Mouse (Mus musculus) kidney, embryonic 16.5 days (tissue): Measurements from ENCODE around the gene Ptprm. TPM values are rescaled to one million over a fixed set of nuclear protein-coding genes. Genes with fewer than 3 reads are reported as not detected.

Experiments used
- ATAC-seq: fragments of 200-750 bp; cut with Nextera tagmentation; 2 replicates; pipeline ENCODE4 v1.8.0; 2017; ENCODE audit warnings: moderate TSS enrichment; ENCODE audit not compliant: low FRiP score, low TSS enrichment
- H3K27ac ChIP-seq: fragments of 300-500 bp; sonication (generic); 2 replicates; pipeline ENCODE4 v1.5.1; 2014; ENCODE audit warnings: low read length
- H3K27me3 ChIP-seq: fragments of 300-500 bp; sonication (generic); 2 replicates; pipeline ENCODE4 v1.6.1; 2014; ENCODE audit warnings: low read length, control low read depth, mixed read lengths; ENCODE audit not compliant: insufficient read depth
- H3K36me3 ChIP-seq: fragments of 300-500 bp; sonication (generic); 2 replicates; pipeline ENCODE4 v1.6.1; 2014; ENCODE audit warnings: low read length, control low read depth, mixed read lengths; ENCODE audit not compliant: insufficient read depth
- H3K4me1 ChIP-seq: fragments of 300-500 bp; sonication (generic); 2 replicates; pipeline ENCODE4 v1.6.1; 2014; ENCODE audit warnings: low read length, control low read depth, mixed read lengths; ENCODE audit not compliant: insufficient read depth
- H3K4me2 ChIP-seq: fragments of 300-500 bp; sonication (generic); replicated peaks from 2 replicates; pipeline ENCODE4 v1.6.1; 2014; ENCODE audit warnings: low read depth, low read length
- H3K4me3 ChIP-seq: fragments of 300-500 bp; sonication (generic); 2 replicates; pipeline ENCODE4 v1.5.1; 2014; ENCODE audit warnings: mild to moderate bottlenecking, low read length
- H3K9ac ChIP-seq: fragments of 300-500 bp; sonication (generic); replicated peaks from 2 replicates; pipeline ENCODE4 v1.6.1; 2014; ENCODE audit warnings: low read length
- H3K9me3 ChIP-seq: fragments of 300-500 bp; sonication (generic); 2 replicates; pipeline ENCODE4 v1.6.1; 2016; ENCODE audit warnings: low read length, control low read depth
- WGBS: fragments of 180-500 bp; shearing (Covaris S2); extraction: QIAGEN DNeasy Blood & Tissue Kit; methylation state at CpG from one replicate; pipeline ENCODE4 v1.1.7; 2014; 5-methylcytosine and 5-hydroxymethylcytosine counted together
- polyA plus RNA-seq: library from polyadenylated mRNA; unstranded; fragments of >200 nt; fragmentation: Nextera tagmentation; extraction: Ambion mirVana; gene quantifications from 2 replicates; pipeline ENCODE4 v1.2.1, GENCODE M21; 2015

Gene Ptprm
- polyA plus RNA-seq, 1 experiment from 2014 or later: 17.3 TPM

- Histone ChIP-seq H3K4me3 (no peak overlapping the region), H3K27ac (no peak overlapping the region), H3K9me3 (0 out of 2 replicates have a peak, but pooled peaks cover 4% of the 10 kb centered on the region), H3K36me3 (no peaks in the 10 kb centered on the region), H3K9ac (no peak overlapping the region), H3K27me3 (no peaks in the 10 kb centered on the region), H3K4me1 (no peaks in the 10 kb centered on the region), H3K4me2 (no peak overlapping the region)
- 83% methylated on average over 4 of the region's 4 CpGs for WGBS
- ATAC-seq: no peak
Observed at GRCm38 (mm10) chr17:67010136-67010535, 344.1 kb downstream of the Ptprm start.

GRCm38 (mm10) chr17:67008137-67008536 lies 346.1 kb downstream of the Ptprm start:
- WGBS: 93% methylated on average over 9 of the region's 9 CpGs
- Histone ChIP-seq H3K4me1 (no peaks in the 10 kb centered on the region), H3K27me3 (no peaks in the 10 kb centered on the region), H3K36me3 (no peaks in the 10 kb centered on the region), H3K4me2 (no peak overlapping the region), H3K9me3 (0 out of 2 replicates have a peak, but pooled peaks cover 4% of the 10 kb centered on the region), H3K9ac (no peak overlapping the region), H3K4me3 (no peak overlapping the region), H3K27ac (no peak overlapping the region)
- ATAC-seq: no peak

GRCm38 (mm10) chr17:67006740-67007385 lies 347.4 kb downstream of the Ptprm start:
- no peaks in the 10 kb centered on the region for H3K36me3 ChIP-seq
- no peak overlapping the region for H3K9ac ChIP-seq
- H3K27ac ChIP-seq: 0 out of 2 replicates have a peak overlapping the region, but pooled peaks have one; percentile 52
- no peak overlapping the region for H3K4me2 ChIP-seq
- no peaks in the 10 kb centered on the region for H3K27me3 ChIP-seq
- H3K4me1 ChIP-seq: no peaks in the 10 kb centered on the region
- H3K4me3 ChIP-seq: no peak overlapping the region
- ATAC-seq: 0 out of 2 replicates have a peak, but pooled peaks have one; percentile 54
- 74% methylated on average over 14 of the region's 14 CpGs for WGBS
- 0 out of 2 replicates have a peak, but pooled peaks cover 4% of the 10 kb centered on the region for H3K9me3 ChIP-seq

GRCm38 (mm10) chr17:66996882-66997281 lies 357.4 kb downstream of the Ptprm start:
- Histone ChIP-seq H3K9ac (no peak overlapping the region), H3K4me2 (no peak overlapping the region), H3K4me3 (no peak overlapping the region), H3K27ac (no peak overlapping the region), H3K9me3 (peaks cover 5% of the 10 kb centered on the region; the same call in 1 of the 2 replicates), H3K27me3 (no peaks in the 10 kb centered on the region), H3K4me1 (no peaks in the 10 kb centered on the region), H3K36me3 (0 out of 2 replicates have a peak, but pooled peaks cover 3% of the 10 kb centered on the region)
- WGBS: 56% methylated on average over 2 of the region's 2 CpGs
- ATAC-seq: no peak

GRCm38 (mm10) chr17:66996016-66996415 lies 358.2 kb downstream of the Ptprm start:
- 91% methylated on average over 6 of the region's 6 CpGs for WGBS
- Histone ChIP-seq H3K4me2 (no peak overlapping the region), H3K9me3 (peaks cover 5% of the 10 kb centered on the region; the same call in 1 of the 2 replicates), H3K27ac (no peak overlapping the region), H3K4me1 (no peaks in the 10 kb centered on the region), H3K4me3 (no peak overlapping the region), H3K27me3 (no peaks in the 10 kb centered on the region), H3K9ac (no peak overlapping the region), H3K36me3 (0 out of 2 replicates have a peak, but pooled peaks cover 3% of the 10 kb centered on the region)
- no peak for ATAC-seq

GRCm38 (mm10) chr17:66991815-66992214 lies 362.4 kb downstream of the Ptprm start:
- H3K4me1 ChIP-seq: no peaks in the 10 kb centered on the region
- no peaks in the 10 kb centered on the region for H3K27me3 ChIP-seq
- no peak overlapping the region for H3K9ac ChIP-seq
- no peak for ATAC-seq
- WGBS: 86% methylated on average over 4 of the region's 4 CpGs
- H3K27ac ChIP-seq: no peak overlapping the region
- no peak overlapping the region for H3K4me3 ChIP-seq
- H3K9me3 ChIP-seq: no peaks in the 10 kb centered on the region
- no peaks in the 10 kb centered on the region for H3K36me3 ChIP-seq
- H3K4me2 ChIP-seq: no peak overlapping the region

- no peak overlapping the region for H3K27ac ChIP-seq
- H3K4me3 ChIP-seq: no peak overlapping the region
- no peaks in the 10 kb centered on the region for H3K9me3 ChIP-seq
- no peak overlapping the region for H3K9ac ChIP-seq
- H3K36me3 ChIP-seq: no peaks in the 10 kb centered on the region
- WGBS: 66% methylated on average over 2 of the region's 2 CpGs
- H3K27me3 ChIP-seq: no peaks in the 10 kb centered on the region
- no peak overlapping the region for H3K4me2 ChIP-seq
- no peak for ATAC-seq
- peaks cover 5% of the 10 kb centered on the region; the same call in 1 of the 2 replicates for H3K4me1 ChIP-seq
Observed at GRCm38 (mm10) chr17:66990761-66991160, 363.5 kb downstream of the Ptprm start.

- no peaks in the 10 kb centered on the region for H3K9me3 ChIP-seq
- H3K4me3 ChIP-seq: no peak overlapping the region
- no peaks in the 10 kb centered on the region for H3K27me3 ChIP-seq
- WGBS: 90% methylated on average over 1 of the region's 1 CpGs
- H3K4me1 ChIP-seq: peaks cover 5% of the 10 kb centered on the region; the same call in 1 of the 2 replicates
- H3K4me2 ChIP-seq: no peak overlapping the region
- no peak overlapping the region for H3K9ac ChIP-seq
- no peak for ATAC-seq
- no peak overlapping the region for H3K27ac ChIP-seq
- H3K36me3 ChIP-seq: no peaks in the 10 kb centered on the region
Observed at GRCm38 (mm10) chr17:66988014-66988413, 366.2 kb downstream of the Ptprm start.

GRCm38 (mm10) chr17:66981649-66982048 lies 372.6 kb downstream of the Ptprm start:
- no peaks in the 10 kb centered on the region for H3K9me3 ChIP-seq
- H3K27me3 ChIP-seq: no peaks in the 10 kb centered on the region
- WGBS: 68% methylated on average over 2 of the region's 2 CpGs
- no peak overlapping the region for H3K9ac ChIP-seq
- no peaks in the 10 kb centered on the region for H3K36me3 ChIP-seq
- H3K4me1 ChIP-seq: peaks cover 4% of the 10 kb centered on the region; the same call in 1 of the 2 replicates
- ATAC-seq: no peak
- H3K4me2 ChIP-seq: no peak overlapping the region
- no peak overlapping the region for H3K4me3 ChIP-seq
- no peak overlapping the region for H3K27ac ChIP-seq

GRCm38 (mm10) chr17:66979971-66980370 lies 374.3 kb downstream of the Ptprm start:
- Histone ChIP-seq H3K9me3 (no peaks in the 10 kb centered on the region), H3K27ac (no peak overlapping the region), H3K4me2 (no peak overlapping the region), H3K36me3 (no peaks in the 10 kb centered on the region), H3K9ac (no peak overlapping the region), H3K4me3 (no peak overlapping the region), H3K4me1 (no peaks in the 10 kb centered on the region), H3K27me3 (no peaks in the 10 kb centered on the region)
- ATAC-seq: no peak
- 48% methylated on average over 5 of the region's 5 CpGs for WGBS
